8 mouse cellular contexts compared by ENCODE assay signal in genomic region chr4:116627722-116628662, GRCm38 (mm10). TPM values are rescaled to one million over a fixed set of nuclear protein-coding genes. Genes with fewer than 3 reads are reported as not detected.
DNase-seq lines count a peak whose midpoint lies in the region; ATAC-seq and TF ChIP-seq lines count a peak whose summit lies in the region.

Gene Nasp (minus strand): TSS chr4:116627941.

- H3K4me1 ChIP-seq in ES-E14 (ENCODE audit: control insufficient read depth in 2 of 2, insufficient read depth in 2 of 2, low read length in 2 of 2, poor library complexity in 1 of 2) = peaks cover 0 to 2% of the 10 kb centered on the region in 2 experiments; a peak in 1 of 4 replicates
- H3K4me1 ChIP-seq in forebrain, embryonic 15.5 days = peaks cover 25% of the 10 kb centered on the region
- peaks cover 6% of the 10 kb centered on the region for H3K4me1 ChIP-seq in lung, adult 2 months (ENCODE audit: control insufficient read depth, insufficient read depth, low read length)

- peak within 1 kb of the TSS; percentile 93 to 96 for H3K4me3 ChIP-seq in ES-E14 (ENCODE audit: insufficient read depth in 1 of 2, low read depth in 1 of 2, low read length in 2 of 2, poor library complexity in 1 of 2, severe bottlenecking in 1 of 2)
- peak within 1 kb of the TSS; percentile 97 for H3K4me3 ChIP-seq in forebrain, embryonic 15.5 days
- peak within 1 kb of the TSS; percentile 75 for H3K4me3 ChIP-seq in lung, adult 2 months (replicated peaks; ENCODE audit: extremely low read depth, low read depth, low read length)

- 6% methylated on average over 23 of the region's 23 CpGs for WGBS in forebrain, embryonic 15.5 days
- 7% methylated on average over 23 of the region's 23 CpGs for WGBS in lung, adult 2 months

- peaks cover 3% of the 10 kb centered on the region for H3K36me3 ChIP-seq in ES-E14 (ENCODE audit: control insufficient read depth, insufficient read depth, low read length, poor library complexity, severe bottlenecking)
- H3K36me3 ChIP-seq in forebrain, embryonic 15.5 days = peaks cover 2% of the 10 kb centered on the region; the same call in 1 of the 2 replicates

- peak; percentile 90 for ATAC-seq in forebrain, embryonic 15.5 days (replicated peaks)
- peak; percentile 83 for ATAC-seq in neutrophil, adult 5-6 weeks (ENCODE audit: extremely low read depth, insufficient number of reproducible peaks, low FRiP score, poor library complexity, severe bottlenecking)

- H3K27ac ChIP-seq in ES-E14 (ENCODE audit: insufficient read depth, low read depth, low read length, poor library complexity, severe bottlenecking) = peak within 1 kb of the TSS; percentile 89
- H3K27ac ChIP-seq in forebrain, embryonic 15.5 days (replicated peaks) = peak within 1 kb of the TSS; percentile 96

- no peak for TF ChIP-seq CTCF in lung, adult 2 months (IDR thresholded peaks at IDR 0.05; ENCODE audit: insufficient read depth, low read length)

- peak within 1 kb of the TSS; percentile 49 for H3K4me2 ChIP-seq in forebrain, embryonic 15.5 days (replicated peaks)

- H3K27me3 ChIP-seq in forebrain, embryonic 15.5 days = no peaks in the 10 kb centered on the region

- no peak for TF ChIP-seq POLR2A in lung, adult 2 months (IDR thresholded peaks at IDR 0.05; ENCODE audit: borderline replicate concordance, extremely low read depth, low read depth, low read length)

- no peaks in the 10 kb centered on the region for H3K9me3 ChIP-seq in ES-E14 (ENCODE audit: control insufficient read depth, insufficient read depth, low read depth, low read length)
- no peaks in the 10 kb centered on the region for H3K9me3 ChIP-seq in forebrain, embryonic 15.5 days

- peak; percentile 79 for DNase-seq in ES-E14 (ENCODE audit: low read depth, low spot score)
- peak; percentile 72 for DNase-seq in cerebellum, adult 11 months
- peak; percentile 68 for DNase-seq in heart, postnatal 25 days (ENCODE audit: low spot score)
- DNase-seq in layer of hippocampus, adult 18-20 months (ENCODE audit: low spot score in 2 of 2) = peak; percentile 75 to 92
- peak; percentile 77 for DNase-seq in lung, adult 2 months
- peak; percentile 62 to 70 for DNase-seq in thymus, adult 18-20 months

- H3K9ac ChIP-seq in ES-E14 (ENCODE audit: insufficient read depth, low read depth, low read length, poor library complexity, severe bottlenecking) = peak within 1 kb of the TSS; percentile 100
- H3K9ac ChIP-seq in forebrain, embryonic 15.5 days (replicated peaks) = peak within 1 kb of the TSS; percentile 86

- in situ Hi-C loops in ES-E14 (cut with MboI; ENCODE audit: low sequenced_read_pairs in 2 of 2, unreplicated experiment in 2 of 2) = no loop called here

- intact Hi-C loops in heart, postnatal 25 days (cut with DNase I) = no loop called here

TF ChIP-seq in ES-E14, 5 proteins besides CTCF, POLR2A, EP300 and RAD21:
- TF ChIP-seq CHD2 (IDR thresholded peaks at IDR 0.05; ENCODE audit: low read depth, low read length) (peak; percentile 94), ZC3H11A (IDR thresholded peaks at IDR 0.05; ENCODE audit: borderline replicate concordance, low read depth, low read length) (no peak), MAFK (IDR thresholded peaks at IDR 0.05; ENCODE audit: insufficient read depth, low read depth, low read length) (no peak), HCFC1 (IDR thresholded peaks at IDR 0.05; ENCODE audit: borderline replicate concordance, insufficient read depth, low read length) (no peak), ZNF384 (IDR thresholded peaks at IDR 0.05; ENCODE audit: low read depth, low read length) (no peak)
TF ChIP-seq in ES-E14: peak in this region for 1.

RNA-seq across cellular contexts. Expression of gene Nasp, which starts in this region (rescaled TPM):
- 325 and 342 TPM in 2 replicates for total RNA-seq in ES-E14 (2012; rRNA removed)
- polyA plus RNA-seq in forebrain, embryonic 15.5 days (2015; fragmentation: Nextera tagmentation; extraction: Ambion mirVana) = 131 and 133 TPM in 2 replicates
- total RNA-seq in heart, postnatal 25 days (2021) = 10 to 100 TPM; 21.1 to 24.6 TPM
- 10 to 100 TPM; 24.5 to 25.4 TPM for total RNA-seq in layer of hippocampus, adult 18-20 months (2021)
- 1.3 and 2.4 TPM in 2 replicates for polyA plus RNA-seq in lung, adult 2 months (2012; rRNA removed)
- total RNA-seq in neutrophil, adult 5-6 weeks (2017) = 88.5 and 105 TPM in 2 replicates

Comparison
In these comparisons a context has a peak if more than half of its experiments do, and no peak if none do; other contexts are left out.
1. Peak in every context shown above with its lines: DNase-seq, ATAC-seq, H3K4me3 ChIP-seq and H3K27ac ChIP-seq.
2. RNA of gene Nasp (polyA plus RNA-seq): 131 to 133 TPM in forebrain, embryonic 15.5 days; 1.3 to 2.4 TPM in lung, adult 2 months; every median in the first group is over 10 times any median in the second.